Mouse (Mus musculus) heart, embryonic 15.5 days (tissue): ENCODE measurements around the gene Abca13. TPM values are rescaled to one million over a fixed set of nuclear protein-coding genes. Genes with fewer than 3 reads are reported as not detected.
A peak's percentile ranks its signal among the peaks of the same experiment; 100 is the strongest.
"Not testable (repeated sequence)": the region's sequence is repeated elsewhere in the genome, so short reads cannot be mapped to it uniquely, and the experiment has no call there.

ENCODE experiments used
- ATAC-seq: fragments of 200-750 bp; cut with Nextera tagmentation; replicated peaks from 2 replicates; pipeline ENCODE4 v1.8.0; 2017; ENCODE audit warnings: low read depth, moderate TSS enrichment; ENCODE audit not compliant: insufficient number of reproducible peaks, insufficient read depth, low FRiP score
- H3K27ac ChIP-seq: fragments of 300-500 bp; sonication (generic); 2 replicates; pipeline ENCODE4 v1.5.1; 2015; ENCODE audit warnings: mild to moderate bottlenecking, inconsistent platforms
- H3K27me3 ChIP-seq: fragments of 300-500 bp; sonication (generic); 2 replicates; pipeline ENCODE4 v1.6.1; 2015; ENCODE audit warnings: inconsistent platforms
- H3K36me3 ChIP-seq: fragments of 300-500 bp; sonication (generic); 2 replicates; pipeline ENCODE4 v1.6.1; 2015; ENCODE audit warnings: mild to moderate bottlenecking, inconsistent platforms
- H3K4me1 ChIP-seq: fragments of 300-500 bp; sonication (generic); replicated peaks from 2 replicates; pipeline ENCODE4 v1.6.1; 2015; ENCODE audit warnings: inconsistent platforms
- H3K4me2 ChIP-seq: fragments of 300-500 bp; sonication (generic); 2 replicates; pipeline ENCODE4 v1.6.1; 2015; ENCODE audit warnings: inconsistent platforms, mild to moderate bottlenecking, moderate library complexity
- H3K4me3 ChIP-seq: fragments of 300-500 bp; sonication (generic); 2 replicates; pipeline ENCODE4 v1.5.1; 2015; ENCODE audit warnings: mild to moderate bottlenecking, inconsistent platforms
- H3K9ac ChIP-seq: fragments of 300-500 bp; sonication (generic); 2 replicates; pipeline ENCODE4 v1.6.1; 2015; ENCODE audit warnings: mild to moderate bottlenecking, inconsistent platforms
- H3K9me3 ChIP-seq: fragments of 300-500 bp; sonication (generic); replicated peaks from 2 replicates; pipeline ENCODE4 v1.6.1; 2016; ENCODE audit warnings: inconsistent platforms
- WGBS: fragments of 180-500 bp; shearing (Covaris S2); methylation state at CpG from one replicate; pipeline ENCODE4 v1.1.7; 2015; ENCODE audit warnings: mixed read lengths; 5-methylcytosine and 5-hydroxymethylcytosine counted together
- polyA plus RNA-seq: library from polyadenylated mRNA; unstranded; fragments of >200 nt; fragmentation: Nextera tagmentation; extraction: Ambion mirVana; gene quantifications from 2 replicates; pipeline ENCODE4 v1.2.1, GENCODE M21; 2015

Abca13 gene
- polyA plus RNA-seq, 1 experiment from 2014 or later: 0.01 TPM

GRCm38 (mm10) chr11:9299615-9300014 lies 107.9 kb downstream of the Abca13 start:
- WGBS: 50% methylated on average over 1 of the region's 1 CpGs
- no peaks in the 10 kb centered on the region for H3K9me3 ChIP-seq
- no peak for ATAC-seq
- no peak overlapping the region for H3K9ac ChIP-seq
- no peaks in the 10 kb centered on the region for H3K36me3 ChIP-seq
- no peak overlapping the region for H3K27ac ChIP-seq
- H3K4me2 ChIP-seq: no peak overlapping the region
- no peak overlapping the region for H3K4me3 ChIP-seq
- H3K4me1 ChIP-seq: no peaks in the 10 kb centered on the region
- no peaks in the 10 kb centered on the region for H3K27me3 ChIP-seq

- H3K9me3 ChIP-seq: no peaks in the 10 kb centered on the region
- ATAC-seq: no peak
- H3K4me3 ChIP-seq: no peak overlapping the region
- H3K4me1 ChIP-seq: no peaks in the 10 kb centered on the region
- no peaks in the 10 kb centered on the region for H3K27me3 ChIP-seq
- H3K9ac ChIP-seq: no peak overlapping the region
- H3K4me2 ChIP-seq: no peak overlapping the region
- WGBS: 74% methylated on average over 4 of the region's 4 CpGs
- no peaks in the 10 kb centered on the region for H3K36me3 ChIP-seq
- no peak overlapping the region for H3K27ac ChIP-seq
Observed at GRCm38 (mm10) chr11:9305450-9305849, 113.7 kb downstream of the Abca13 start.

GRCm38 (mm10) chr11:9316545-9316944 lies 124.8 kb downstream of the Abca13 start:
- no peaks in the 10 kb centered on the region for H3K36me3 ChIP-seq
- no peak overlapping the region for H3K4me2 ChIP-seq
- no peak overlapping the region for H3K9ac ChIP-seq
- no peaks in the 10 kb centered on the region for H3K9me3 ChIP-seq
- no peaks in the 10 kb centered on the region for H3K4me1 ChIP-seq
- no peak overlapping the region for H3K4me3 ChIP-seq
- ATAC-seq: no peak
- WGBS: 45% methylated on average over 3 of the region's 3 CpGs
- H3K27me3 ChIP-seq: no peaks in the 10 kb centered on the region
- H3K27ac ChIP-seq: no peak overlapping the region

GRCm38 (mm10) chr11:9317076-9317929 lies 125.6 kb downstream of the Abca13 start:
- no peaks in the 10 kb centered on the region for H3K36me3 ChIP-seq
- 28% methylated on average over 6 of the region's 6 CpGs for WGBS
- ATAC-seq: no peak
- no peak overlapping the region for H3K9ac ChIP-seq
- no peaks in the 10 kb centered on the region for H3K4me1 ChIP-seq
- no peaks in the 10 kb centered on the region for H3K27me3 ChIP-seq
- H3K4me2 ChIP-seq: no peak overlapping the region
- no peak overlapping the region for H3K27ac ChIP-seq
- no peak overlapping the region for H3K4me3 ChIP-seq
- H3K9me3 ChIP-seq: no peaks in the 10 kb centered on the region

- H3K36me3 ChIP-seq: no peaks in the 10 kb centered on the region
- no peak overlapping the region for H3K4me2 ChIP-seq
- H3K27me3 ChIP-seq: no peaks in the 10 kb centered on the region
- no peaks in the 10 kb centered on the region for H3K9me3 ChIP-seq
- no peak overlapping the region for H3K4me3 ChIP-seq
- ATAC-seq: no peak
- 63% methylated on average over 3 of the region's 3 CpGs for WGBS
- no peak overlapping the region for H3K27ac ChIP-seq
- H3K4me1 ChIP-seq: no peaks in the 10 kb centered on the region
- H3K9ac ChIP-seq: no peak overlapping the region
Observed at GRCm38 (mm10) chr11:9338151-9338550, 146.4 kb downstream of the Abca13 start.

GRCm38 (mm10) chr11:9347724-9348123 lies 156.0 kb downstream of the Abca13 start:
- H3K27ac ChIP-seq: no peak overlapping the region
- WGBS: 47% methylated on average over 3 of the region's 3 CpGs

GRCm38 (mm10) chr11:9373160-9373559 lies 181.4 kb downstream of the Abca13 start:
- Histone ChIP-seq H3K4me2 (no peak overlapping the region), H3K27ac (no peak overlapping the region), H3K36me3 (no peaks in the 10 kb centered on the region), H3K4me3 (no peak overlapping the region), H3K4me1 (no peaks in the 10 kb centered on the region), H3K27me3 (no peaks in the 10 kb centered on the region), H3K9ac (no peak overlapping the region), H3K9me3 (no peaks in the 10 kb centered on the region)
- WGBS: 44% methylated on average over 5 of the region's 5 CpGs
- no peak for ATAC-seq

More at GRCm38 (mm10) chr11:9347724-9348123, 156.0 kb downstream of the Abca13 start:
- Histone ChIP-seq H3K9ac (no peak overlapping the region), H3K27me3 (no peaks in the 10 kb centered on the region), H3K4me1 (no peaks in the 10 kb centered on the region), H3K36me3 (no peaks in the 10 kb centered on the region), H3K4me2 (no peak overlapping the region), H3K4me3 (no peak overlapping the region), H3K9me3 (no peaks in the 10 kb centered on the region)
- ATAC-seq: no peak

GRCm38 (mm10) chr11:9374426-9374825 lies 182.7 kb downstream of the Abca13 start:
- not testable (repeated sequence) for H3K9me3 ChIP-seq, H3K4me3 ChIP-seq, H3K4me2 ChIP-seq, H3K9ac ChIP-seq, H3K36me3 ChIP-seq, H3K27me3 ChIP-seq, ATAC-seq, H3K4me1 ChIP-seq, H3K27ac ChIP-seq
- 75% methylated on average over 5 of the region's 5 CpGs for WGBS

GRCm38 (mm10) chr11:9388520-9388919 lies 196.8 kb downstream of the Abca13 start:
- no peak overlapping the region for H3K4me3 ChIP-seq
- WGBS: 91% methylated on average over 1 of the region's 1 CpGs
- no peak for ATAC-seq
- H3K4me1 ChIP-seq: no peaks in the 10 kb centered on the region
- H3K27me3 ChIP-seq: no peaks in the 10 kb centered on the region
- H3K27ac ChIP-seq: no peak overlapping the region
- no peak overlapping the region for H3K4me2 ChIP-seq
- no peaks in the 10 kb centered on the region for H3K36me3 ChIP-seq
- H3K9me3 ChIP-seq: no peaks in the 10 kb centered on the region
- H3K9ac ChIP-seq: no peak overlapping the region

- Histone ChIP-seq H3K4me2 (no peak overlapping the region), H3K27ac (no peak overlapping the region), H3K27me3 (no peaks in the 10 kb centered on the region), H3K4me1 (peaks cover 4% of the 10 kb centered on the region; the same call in 1 of the 2 replicates), H3K36me3 (no peaks in the 10 kb centered on the region), H3K9ac (no peak overlapping the region), H3K9me3 (no peaks in the 10 kb centered on the region), H3K4me3 (no peak overlapping the region)
- 61% methylated on average over 3 of the region's 3 CpGs for WGBS
- ATAC-seq: no peak
Observed at GRCm38 (mm10) chr11:9416946-9417345, 225.2 kb downstream of the Abca13 start.

- no peak overlapping the region for H3K27ac ChIP-seq
- H3K27me3 ChIP-seq: no peaks in the 10 kb centered on the region
- WGBS: 34% methylated on average over 2 of the region's 2 CpGs
- no peak overlapping the region for H3K9ac ChIP-seq
- H3K4me1 ChIP-seq: peaks cover 4% of the 10 kb centered on the region; the same call in 1 of the 2 replicates
- H3K4me2 ChIP-seq: no peak overlapping the region
- no peak overlapping the region for H3K4me3 ChIP-seq
- no peaks in the 10 kb centered on the region for H3K36me3 ChIP-seq
- H3K9me3 ChIP-seq: no peaks in the 10 kb centered on the region
- ATAC-seq: no peak
Observed at GRCm38 (mm10) chr11:9420205-9420604, 228.5 kb downstream of the Abca13 start.

GRCm38 (mm10) chr11:9427411-9427810 lies 235.7 kb downstream of the Abca13 start:
- Histone ChIP-seq H3K9me3 (no peaks in the 10 kb centered on the region), H3K4me3 (no peak overlapping the region), H3K4me1 (no peaks in the 10 kb centered on the region), H3K9ac (no peak overlapping the region), H3K4me2 (no peak overlapping the region), H3K36me3 (no peaks in the 10 kb centered on the region), H3K27ac (no peak overlapping the region), H3K27me3 (no peaks in the 10 kb centered on the region)
- ATAC-seq: 0 out of 2 replicates have a peak, but pooled peaks have one; percentile 43
- WGBS: 36% methylated on average over 3 of the region's 3 CpGs
